Mouse (Mus musculus) CH12.LX (cell line): ENCODE results near the gene Stac. TPM values are rescaled to one million over a fixed set of nuclear protein-coding genes. Genes with fewer than 3 reads are reported as not detected.

Experiments used
- DNase-seq: peaks from one replicate; pipeline ENCODE4 v3.0.0-alpha.2; 2013; ENCODE audit errors: extremely low read depth
- H3K27ac ChIP-seq: 2 replicates; pipeline ENCODE4 v1.5.1; 2012; ENCODE audit warnings: low read depth, mild to moderate bottlenecking, control low read depth, moderate library complexity; ENCODE audit not compliant: insufficient read depth
- H3K27me3 ChIP-seq: replicated peaks from 2 replicates; pipeline ENCODE3; 2012; ENCODE audit warnings: inconsistent platforms
- H3K36me3 ChIP-seq, 2 experiments: replicated peaks in 1 of 2; 2 replicates each; pipeline versions ENCODE3 to v1.6.1; 2012; ENCODE audit warnings: inconsistent platforms in 1 of 2, low read length in 1 of 2, mild to moderate bottlenecking in 1 of 2, mixed read lengths in 1 of 2, moderate library complexity in 1 of 2; ENCODE audit not compliant: control insufficient read depth in 1 of 2, insufficient read depth in 1 of 2
- H3K4me1 ChIP-seq, 2 experiments: 2 replicates each; pipeline ENCODE4 v1.6.1; 2012; ENCODE audit warnings: inconsistent platforms in 1 of 2, moderate library complexity in 1 of 2; ENCODE audit not compliant: insufficient read depth in 2 of 2, control insufficient read depth in 1 of 2
- H3K4me2 ChIP-seq: 2 replicates; pipeline ENCODE4 v1.6.1; 2012; ENCODE audit warnings: low read depth, mild to moderate bottlenecking, control low read depth; ENCODE audit not compliant: poor library complexity, insufficient read depth, severe bottlenecking
- H3K4me3 ChIP-seq, 3 experiments: fragments of 150-350 bp in 1 of 3; sonication (generic) in 1 of 3; replicated peaks in 1 of 3; 2 replicates each; pipeline versions ENCODE3 to v1.5.1; 2011 to 2012; ENCODE audit warnings: low read depth in 2 of 3, low read length in 2 of 3, mild to moderate bottlenecking in 2 of 3, moderate library complexity in 2 of 3, control low read depth in 1 of 3, improper control_type of control experiment in 1 of 3, inconsistent platforms in 1 of 3, mixed read lengths in 1 of 3; ENCODE audit not compliant: poor library complexity in 1 of 3
- H3K79me2 ChIP-seq: replicated peaks from 2 replicates; pipeline ENCODE4 v1.6.1; 2012; ENCODE audit warnings: mild to moderate bottlenecking, moderate library complexity; ENCODE audit not compliant: control insufficient read depth, poor library complexity, insufficient read depth, severe bottlenecking; ENCODE audit errors: extremely low read depth
- H3K9ac ChIP-seq: 2 replicates; pipeline ENCODE4 v1.6.1; 2012; ENCODE audit warnings: low read depth, mild to moderate bottlenecking, control low read depth, moderate library complexity; ENCODE audit not compliant: insufficient read depth
- H3K9me3 ChIP-seq: replicated peaks from 2 replicates; pipeline ENCODE3; 2012; ENCODE audit warnings: low read length, inconsistent platforms, mixed read lengths
- CHD1 ChIP-seq: IDR thresholded peaks from 2 replicates; pipeline ENCODE4 v1.6.1; 2012; ENCODE audit warnings: low read depth, low read length, improper control_type of control experiment, inconsistent platforms
- CHD2 ChIP-seq: IDR thresholded peaks from 2 replicates; pipeline ENCODE4 v1.6.1; 2011; ENCODE audit warnings: low read length, improper control_type of control experiment
- MEF2A ChIP-seq: IDR thresholded peaks from 2 replicates; pipeline ENCODE4 v1.6.1; 2014; ENCODE audit warnings: low read depth, mild to moderate bottlenecking, inconsistent platforms, low read length, improper control_type of control experiment, borderline replicate concordance
- NELFE ChIP-seq: IDR thresholded peaks from 2 replicates; pipeline ENCODE4 v1.6.1; 2011; ENCODE audit warnings: low read depth, low read length, improper control_type of control experiment
- NRF1 ChIP-seq: IDR thresholded peaks from 2 replicates; pipeline ENCODE4 v1.6.1; 2014; ENCODE audit warnings: low read depth, mild to moderate bottlenecking, inconsistent platforms, low read length, improper control_type of control experiment, moderate library complexity
- RCOR1 ChIP-seq: conservative IDR thresholded peaks from 2 replicates; pipeline ENCODE4 v1.6.1; 2012; ENCODE audit warnings: low read depth, mild to moderate bottlenecking, inconsistent platforms, low read length, improper control_type of control experiment
- TCF12 ChIP-seq: IDR thresholded peaks from 2 replicates; pipeline ENCODE4 v1.6.1; 2014; ENCODE audit warnings: low read depth, mild to moderate bottlenecking, inconsistent platforms, low read length, improper control_type of control experiment
- USF1 ChIP-seq: IDR thresholded peaks from 2 replicates; pipeline ENCODE4 v1.6.1; 2014; ENCODE audit warnings: low read depth, mild to moderate bottlenecking, inconsistent platforms, low read length, improper control_type of control experiment
- USF2 ChIP-seq: conservative IDR thresholded peaks from 2 replicates; pipeline ENCODE4 v1.6.1; 2011; ENCODE audit warnings: low read depth, low read length, improper control_type of control experiment
- ZC3H11A ChIP-seq: IDR thresholded peaks from 2 replicates; pipeline ENCODE4 v1.6.1; 2012; ENCODE audit warnings: low read depth, mild to moderate bottlenecking, inconsistent platforms, low read length, improper control_type of control experiment
- ZKSCAN1 ChIP-seq: IDR thresholded peaks from 2 replicates; pipeline ENCODE4 v1.6.1; 2012; ENCODE audit warnings: low read depth, inconsistent platforms, low read length, improper control_type of control experiment, borderline replicate concordance
- dilution Hi-C: fragments of 300-500 bp; cut with MboI; formaldehyde crosslinking; loops from 2 replicates; pipeline ENCODE4 v1.14.3; 2020; ENCODE audit warnings: low sequenced_read_pairs; ENCODE audit not compliant: extremely low pct_unique_long_range_greater_than_20kb, extremely low pct_ligation_motif_present
- in situ Hi-C: fragments of 300-500 bp; cut with MboI; formaldehyde crosslinking; loops from 3 replicates; pipeline ENCODE4 v1.14.3; 2019; ENCODE audit warnings: low sequenced_read_pairs, low pct_ligation_motif_present, low pct_unique_long_range_greater_than_20kb, mixed read lengths
- polyA plus RNA-seq: library from polyadenylated mRNA; unstranded; fragments of >175 nt; gene quantifications from 2 replicates; pipeline ENCODE4 v1.2.1, GENCODE M21; 2012; ENCODE audit warnings: low read depth; ENCODE audit not compliant: insufficient read length
- total RNA-seq, 2 experiments: library from RNA; depleted of rRNA; stranded (reverse); fragments of 300-350 nt in 1 of 2; fragments of >200 nt in 1 of 2; gene quantifications; 2 replicates each; pipeline ENCODE4 v1.2.3; 2012 to 2014

Gene Stac
- total and polyA plus RNA-seq, 3 experiments: not detected

DNA sequence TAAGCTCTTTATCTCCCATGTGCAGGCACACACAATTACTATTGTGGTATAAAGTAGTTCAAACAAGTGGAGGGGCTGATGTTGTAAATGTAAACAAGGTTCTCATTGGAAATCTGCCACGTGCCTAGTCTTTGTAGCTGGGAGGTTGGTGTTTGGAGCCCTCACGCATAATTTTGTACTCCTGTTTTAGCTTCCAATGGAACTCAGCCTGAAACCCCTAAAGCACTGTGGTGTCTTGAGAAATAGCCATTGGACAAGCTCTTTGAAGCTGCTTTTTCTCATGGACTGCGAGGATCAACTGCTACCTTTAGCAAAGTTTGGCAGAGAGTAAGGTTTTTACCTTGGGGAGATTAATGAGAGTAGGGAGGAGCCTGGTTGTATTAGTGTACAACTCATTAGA lies 24.3 kb upstream of the Stac start:
- H3K79me2 ChIP-seq: no peaks in the 10 kb centered on the region
- H3K36me3 ChIP-seq: no peaks in the 10 kb centered on the region
- no peak overlapping the region for H3K27ac ChIP-seq
- H3K9ac ChIP-seq: no peak overlapping the region
- H3K9me3 ChIP-seq: peaks cover 47% of the 10 kb centered on the region
- no peaks in the 10 kb centered on the region for H3K4me1 ChIP-seq
- H3K4me2 ChIP-seq: no peak overlapping the region
- in situ Hi-C loops (no loop called here), dilution Hi-C loops (no loop called here)
- H3K4me3 ChIP-seq: no peak overlapping the region
- TF ChIP-seq NRF1 (no peak), NELFE (no peak)
- TF ChIP-seq, all 38 proteins: peak for 0
- H3K27me3 ChIP-seq: no peaks in the 10 kb centered on the region
- DNase-seq: no peak

DNA sequence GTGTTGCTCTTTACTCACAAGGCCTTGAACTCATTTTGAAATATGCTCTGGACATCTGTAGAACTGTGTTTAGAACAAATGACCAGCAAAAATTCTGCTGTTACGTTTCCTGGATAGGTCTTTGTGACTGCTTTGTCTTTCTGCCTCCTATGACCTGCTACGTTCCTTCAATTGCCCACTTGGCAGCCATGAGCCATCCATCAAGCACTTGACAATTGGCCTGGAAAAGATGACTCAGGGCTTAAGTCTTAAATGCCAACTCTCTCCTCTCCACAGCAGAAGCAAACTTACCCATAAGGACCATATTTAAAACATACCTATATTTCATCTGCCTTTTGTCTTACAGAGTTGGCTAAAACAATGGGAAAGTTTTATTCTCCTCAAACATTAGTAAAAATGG lies 10.0 kb upstream of the Stac start:
- no peaks in the 10 kb centered on the region for H3K36me3 ChIP-seq
- no peak overlapping the region for H3K9ac ChIP-seq
- no peak for TF ChIP-seq MEF2A
- no peak for TF ChIP-seq RCOR1
- TF ChIP-seq ZC3H11A: no peak
- TF ChIP-seq CHD1: no peak
- no peak for TF ChIP-seq ZKSCAN1
- no peaks in the 10 kb centered on the region for H3K27me3 ChIP-seq
- H3K27ac ChIP-seq: no peak overlapping the region
- H3K79me2 ChIP-seq: no peaks in the 10 kb centered on the region
- dilution Hi-C loops (no loop called here), in situ Hi-C loops (no loop called here)
- no peak for DNase-seq
- H3K4me3 ChIP-seq: no peak overlapping the region
- H3K4me1 ChIP-seq: no peaks in the 10 kb centered on the region
- no peak overlapping the region for H3K4me2 ChIP-seq
- H3K9me3 ChIP-seq: peaks cover 44% of the 10 kb centered on the region

DNA sequence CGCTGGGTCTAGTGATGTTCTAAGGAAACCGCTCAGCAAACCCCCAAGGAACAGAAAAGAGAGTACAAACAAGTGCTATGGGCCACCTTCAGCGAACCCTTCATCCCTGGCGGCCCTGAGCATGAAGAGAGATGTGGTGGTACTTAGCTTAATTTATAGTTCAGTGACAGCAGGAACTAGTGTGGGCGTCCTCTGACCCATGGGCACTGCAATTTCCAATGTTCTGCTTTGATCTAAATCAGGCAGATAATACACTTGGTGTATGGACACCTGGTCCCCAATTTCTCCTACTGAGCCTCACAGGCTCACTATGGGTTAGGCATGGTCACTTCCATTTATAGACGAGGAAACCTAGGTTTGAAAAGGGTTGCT lies 322 bp upstream of the Stac start:
- no peaks in the 10 kb centered on the region for H3K27me3 ChIP-seq
- H3K4me1 ChIP-seq: no peaks in the 10 kb centered on the region
- no peak overlapping the region for H3K4me3 ChIP-seq
- peaks cover 68% of the 10 kb centered on the region for H3K9me3 ChIP-seq
- no peak overlapping the region for H3K27ac ChIP-seq
- TF ChIP-seq USF2 (no peak), CHD2 (no peak), USF1 (no peak), TCF12 (no peak), CHD1 (no peak), ZC3H11A (no peak)
- in situ Hi-C loops (no loop called here), dilution Hi-C loops (no loop called here)
- H3K9ac ChIP-seq: no peak overlapping the region
- H3K4me2 ChIP-seq: no peak overlapping the region
- no peak for DNase-seq
- H3K36me3 ChIP-seq: no peaks in the 10 kb centered on the region
- H3K79me2 ChIP-seq: no peaks in the 10 kb centered on the region
